Mouse (Mus musculus) midbrain, embryonic 15.5 days (tissue): ENCODE results near the gene Mblac1. TPM values are rescaled to one million over a fixed set of nuclear protein-coding genes. Genes with fewer than 3 reads are reported as not detected.

Source experiments
- ATAC-seq: fragments of 200-750 bp; cut with Nextera tagmentation; replicated peaks from 2 replicates; pipeline ENCODE4 v1.8.0; 2017; ENCODE audit warnings: moderate TSS enrichment
- H3K27ac ChIP-seq: fragments of 300-500 bp; sonication (generic); 2 replicates; pipeline ENCODE4 v1.5.1; 2015; ENCODE audit warnings: mild to moderate bottlenecking, inconsistent platforms
- H3K27me3 ChIP-seq: fragments of 300-500 bp; sonication (generic); replicated peaks from 2 replicates; pipeline ENCODE4 v1.6.1; 2015; ENCODE audit warnings: inconsistent platforms
- H3K36me3 ChIP-seq: fragments of 300-500 bp; sonication (generic); replicated peaks from 2 replicates; pipeline ENCODE4 v1.6.1; 2015; ENCODE audit warnings: inconsistent platforms
- H3K4me1 ChIP-seq: fragments of 300-500 bp; sonication (generic); 2 replicates; pipeline ENCODE4 v1.6.1; 2015; ENCODE audit warnings: inconsistent platforms
- H3K4me2 ChIP-seq: fragments of 300-500 bp; sonication (generic); 2 replicates; pipeline ENCODE4 v1.6.1; 2015; ENCODE audit warnings: inconsistent platforms, mild to moderate bottlenecking, moderate library complexity
- H3K4me3 ChIP-seq: fragments of 300-500 bp; sonication (generic); 2 replicates; pipeline ENCODE4 v1.5.1; 2015; ENCODE audit warnings: mild to moderate bottlenecking, inconsistent platforms
- H3K9ac ChIP-seq: fragments of 300-500 bp; sonication (generic); 2 replicates; pipeline ENCODE4 v1.6.1; 2015; ENCODE audit warnings: mild to moderate bottlenecking, inconsistent platforms
- H3K9me3 ChIP-seq: fragments of 300-500 bp; sonication (generic); 2 replicates; pipeline ENCODE4 v1.6.1; 2016; ENCODE audit warnings: inconsistent platforms
- WGBS: fragments of 180-500 bp; shearing (Covaris S2); methylation state at CpG from one replicate; pipeline ENCODE4 v1.1.7; 2015; ENCODE audit warnings: mixed read lengths; 5-methylcytosine and 5-hydroxymethylcytosine counted together
- microRNA counts: library from miRNA; unstranded; fragments of <30 nt; microRNA quantifications from one replicate; lab custom pipeline; 2016
- microRNA-seq: library from miRNA; unstranded; fragments of <30 nt; microRNA quantifications from one replicate; pipeline ENCODE4, GENCODE M21; 2016
- polyA plus RNA-seq: library from polyadenylated mRNA; unstranded; fragments of >200 nt; fragmentation: Nextera tagmentation; extraction: Ambion mirVana; gene quantifications from 2 replicates; pipeline ENCODE4 v1.2.1, GENCODE M21; 2015

Gene Mblac1
- polyA plus RNA-seq, 1 experiment from 2014 or later: 15.1 TPM

GRCm38 (mm10) chr5:138223287-138223686, 29.2 kb downstream of the Mblac1 start:
- H3K4me3 ChIP-seq: no peak overlapping the region
- H3K27ac ChIP-seq: no peak overlapping the region
- H3K36me3 ChIP-seq: no peaks in the 10 kb centered on the region
- ATAC-seq: no peak
- no peak overlapping the region for H3K4me2 ChIP-seq
- no peaks in the 10 kb centered on the region for H3K27me3 ChIP-seq
- H3K9me3 ChIP-seq: no peaks in the 10 kb centered on the region
- WGBS: 61% methylated on average over 3 of the region's 3 CpGs
- H3K9ac ChIP-seq: no peak overlapping the region
- no peaks in the 10 kb centered on the region for H3K4me1 ChIP-seq

GRCm38 (mm10) chr5:138225700-138226099, 31.6 kb downstream of the Mblac1 start, which contains the start of gene Nxpe5:
Gene Nxpe5, plus strand, starts transcription at chr5:138225898.
- Histone ChIP-seq H3K9me3 (no peaks in the 10 kb centered on the region), H3K4me2 (no peak within 1 kb of the TSS), H3K4me3 (no peak within 1 kb of the TSS), H3K9ac (no peak within 1 kb of the TSS), H3K4me1 (no peaks in the 10 kb centered on the region), H3K27ac (no peak within 1 kb of the TSS), H3K36me3 (no peaks in the 10 kb centered on the region), H3K27me3 (no peaks in the 10 kb centered on the region)
- no peak for ATAC-seq
- 46% methylated on average over 2 of the region's 2 CpGs for WGBS

- 80% methylated on average over 4 of the region's 4 CpGs for WGBS
- ATAC-seq: no peak
- Histone ChIP-seq H3K9ac (no peak overlapping the region), H3K4me3 (no peak overlapping the region), H3K36me3 (no peaks in the 10 kb centered on the region), H3K4me1 (no peaks in the 10 kb centered on the region), H3K9me3 (no peaks in the 10 kb centered on the region), H3K4me2 (no peak overlapping the region), H3K27ac (no peak overlapping the region), H3K27me3 (no peaks in the 10 kb centered on the region)
Observed at GRCm38 (mm10) chr5:138226491-138226890, 32.4 kb downstream of the Mblac1 start.

GRCm38 (mm10) chr5:138227367-138227766, 33.3 kb downstream of the Mblac1 start:
- H3K9me3 ChIP-seq: no peaks in the 10 kb centered on the region
- no peaks in the 10 kb centered on the region for H3K27me3 ChIP-seq
- no peak for ATAC-seq
- WGBS: 70% methylated on average over 2 of the region's 2 CpGs
- H3K4me2 ChIP-seq: no peak overlapping the region
- H3K9ac ChIP-seq: no peak overlapping the region
- H3K36me3 ChIP-seq: no peaks in the 10 kb centered on the region
- no peak overlapping the region for H3K27ac ChIP-seq
- no peak overlapping the region for H3K4me3 ChIP-seq
- H3K4me1 ChIP-seq: no peaks in the 10 kb centered on the region

- no peaks in the 10 kb centered on the region for H3K9me3 ChIP-seq
- H3K4me1 ChIP-seq: no peaks in the 10 kb centered on the region
- H3K36me3 ChIP-seq: no peaks in the 10 kb centered on the region
- H3K27me3 ChIP-seq: no peaks in the 10 kb centered on the region
- no peak overlapping the region for H3K9ac ChIP-seq
- no peak overlapping the region for H3K4me2 ChIP-seq
- H3K4me3 ChIP-seq: no peak overlapping the region
- no peak for ATAC-seq
- 65% methylated on average over 3 of the region's 3 CpGs for WGBS
- no peak overlapping the region for H3K27ac ChIP-seq
Observed at GRCm38 (mm10) chr5:138228026-138228425, 33.9 kb downstream of the Mblac1 start.

GRCm38 (mm10) chr5:138229511-138229910, 35.4 kb downstream of the Mblac1 start:
- ATAC-seq: no peak
- 95% methylated on average over 3 of the region's 3 CpGs for WGBS
- H3K9ac ChIP-seq: no peak overlapping the region
- no peak overlapping the region for H3K27ac ChIP-seq
- H3K4me1 ChIP-seq: no peaks in the 10 kb centered on the region
- no peaks in the 10 kb centered on the region for H3K27me3 ChIP-seq
- H3K4me2 ChIP-seq: no peak overlapping the region
- H3K36me3 ChIP-seq: no peaks in the 10 kb centered on the region
- H3K4me3 ChIP-seq: no peak overlapping the region
- no peaks in the 10 kb centered on the region for H3K9me3 ChIP-seq

- Histone ChIP-seq H3K36me3 (no peaks in the 10 kb centered on the region), H3K27ac (no peak overlapping the region), H3K9ac (no peak overlapping the region), H3K4me3 (no peak overlapping the region), H3K4me1 (no peaks in the 10 kb centered on the region), H3K9me3 (no peaks in the 10 kb centered on the region), H3K4me2 (no peak overlapping the region), H3K27me3 (no peaks in the 10 kb centered on the region)
- 87% methylated on average over 2 of the region's 2 CpGs for WGBS
- ATAC-seq: no peak
Observed at GRCm38 (mm10) chr5:138233778-138234177, 39.7 kb downstream of the Mblac1 start.

GRCm38 (mm10) chr5:138234224-138234623, 40.1 kb downstream of the Mblac1 start:
- no peak overlapping the region for H3K4me2 ChIP-seq
- ATAC-seq: no peak

GRCm38 (mm10) chr5:138241511-138241910, 47.4 kb downstream of the Mblac1 start:
- Histone ChIP-seq H3K4me3 (no peak overlapping the region), H3K4me2 (no peak overlapping the region), H3K36me3 (no peaks in the 10 kb centered on the region), H3K27ac (no peak overlapping the region), H3K9me3 (no peaks in the 10 kb centered on the region), H3K9ac (no peak overlapping the region), H3K4me1 (no peaks in the 10 kb centered on the region), H3K27me3 (no peaks in the 10 kb centered on the region)
- no peak for ATAC-seq
- WGBS: 49% methylated on average over 2 of the region's 2 CpGs

More at GRCm38 (mm10) chr5:138234224-138234623, 40.1 kb downstream of the Mblac1 start:
- no peaks in the 10 kb centered on the region for H3K36me3 ChIP-seq
- H3K4me1 ChIP-seq: no peaks in the 10 kb centered on the region
- H3K27ac ChIP-seq: no peak overlapping the region
- no peak overlapping the region for H3K4me3 ChIP-seq
- H3K27me3 ChIP-seq: no peaks in the 10 kb centered on the region
- H3K9ac ChIP-seq: no peak overlapping the region
- H3K9me3 ChIP-seq: no peaks in the 10 kb centered on the region

MicroRNAs within 50 kb of the gene (microRNA counts, 519-probe panel; counts per million panel counts)
- microRNA mmu-miR-106b (lab: Ali Mortazavi, UCI): 3,724 counts per million, percentile 84 among the panel's probes with 10 or more counts
- 4,543 counts per million, percentile 95 among the panel's probes with 10 or more counts for microRNA mmu-miR-25 (lab: Ali Mortazavi, UCI)
- microRNA mmu-miR-93 (lab: Ali Mortazavi, UCI): 3,823 counts per million, percentile 85 among the panel's probes with 10 or more counts

Small RNA genes within 50 kb of the gene (microRNA-seq; reads per million reads assigned to microRNA genes)
- 7,594 reads per million, percentile 94 among the genes with 10 or more reads in this experiment for gene Mir106b
- gene Mir25: 387 reads per million, percentile 68 among the genes with 10 or more reads in this experiment
- gene Mir93: 14,006 reads per million, percentile 97 among the genes with 10 or more reads in this experiment

Other genes starting within 250 kb of the Mblac1 start
- 0.31 and 0.43 TPM in 2 replicates for gene Gjc3, start 231.2 kb upstream of the Mblac1 start, polyA plus RNA-seq
- gene Azgp1, start 212.8 kb upstream of the Mblac1 start, polyA plus RNA-seq: not detected in 2 replicates
- not detected in 2 replicates for gene Smok3a, start 173.1 kb upstream of the Mblac1 start, polyA plus RNA-seq
- not detected in 2 replicates for gene Smok3b, start 172.9 kb upstream of the Mblac1 start, polyA plus RNA-seq
- not detected in 2 replicates for gene Smok3c, start 141.1 kb upstream of the Mblac1 start, polyA plus RNA-seq
- 24.5 and 25.8 TPM in 2 replicates for gene Zkscan1, start 109.2 kb upstream of the Mblac1 start, polyA plus RNA-seq
- 104 and 111 TPM in 2 replicates for gene Zscan21, start 77.4 kb upstream of the Mblac1 start, polyA plus RNA-seq
- gene Zfp113, start 38.6 kb upstream of the Mblac1 start, polyA plus RNA-seq: 31.6 and 33.7 TPM in 2 replicates
- 310 and 323 TPM in 2 replicates for gene Cops6, start 33.2 kb upstream of the Mblac1 start, polyA plus RNA-seq
- gene Ap4m1, start 22.3 kb upstream of the Mblac1 start, polyA plus RNA-seq: 28.5 and 30.5 TPM in 2 replicates
- 93.3 and 95.3 TPM in 2 replicates for gene Mcm7, start 21.9 kb upstream of the Mblac1 start, polyA plus RNA-seq
- gene Taf6, start 6.9 kb upstream of the Mblac1 start, polyA plus RNA-seq: 83.6 and 86.5 TPM in 2 replicates
- 33.3 and 35.5 TPM in 2 replicates for gene Cnpy4, start 6.8 kb upstream of the Mblac1 start, polyA plus RNA-seq
- 0.06 TPM in 1 of 2 replicates, not detected in the other for gene Nxpe5, start 31.6 kb downstream of the Mblac1 start, polyA plus RNA-seq
- 96.4 and 108 TPM in 2 replicates for gene Lamtor4, start 61.2 kb downstream of the Mblac1 start, polyA plus RNA-seq
- gene BC037034, start 69.7 kb downstream of the Mblac1 start, polyA plus RNA-seq: 19.5 and 20.8 TPM in 2 replicates
- gene Gal3st4, start 78.5 kb downstream of the Mblac1 start, polyA plus RNA-seq: 2.1 and 2.9 TPM in 2 replicates
- gene Gm43720, start 85.6 kb downstream of the Mblac1 start, polyA plus RNA-seq: 0.04 and 0.09 TPM in 2 replicates
- gene Gpc2, start 85.7 kb downstream of the Mblac1 start, polyA plus RNA-seq: 218 and 231 TPM in 2 replicates
- 8.3 and 9.7 TPM in 2 replicates for gene Stag3, start 85.9 kb downstream of the Mblac1 start, polyA plus RNA-seq
- gene Pvrig, start 147.6 kb downstream of the Mblac1 start, polyA plus RNA-seq: 0.22 TPM in 1 of 2 replicates, not detected in the other
- gene Zfp157, start 247.2 kb downstream of the Mblac1 start, polyA plus RNA-seq: 70.4 and 79.7 TPM in 2 replicates